Mouse (Mus musculus): Measurements from ENCODE around the gene Cacng6. TPM values are rescaled to one million over a fixed set of nuclear protein-coding genes. Genes with fewer than 3 reads are reported as not detected.

The Cacng6 gene
- polyA plus RNA-seq, 2 experiments = 8.9 to 10.0 TPM

DNA sequence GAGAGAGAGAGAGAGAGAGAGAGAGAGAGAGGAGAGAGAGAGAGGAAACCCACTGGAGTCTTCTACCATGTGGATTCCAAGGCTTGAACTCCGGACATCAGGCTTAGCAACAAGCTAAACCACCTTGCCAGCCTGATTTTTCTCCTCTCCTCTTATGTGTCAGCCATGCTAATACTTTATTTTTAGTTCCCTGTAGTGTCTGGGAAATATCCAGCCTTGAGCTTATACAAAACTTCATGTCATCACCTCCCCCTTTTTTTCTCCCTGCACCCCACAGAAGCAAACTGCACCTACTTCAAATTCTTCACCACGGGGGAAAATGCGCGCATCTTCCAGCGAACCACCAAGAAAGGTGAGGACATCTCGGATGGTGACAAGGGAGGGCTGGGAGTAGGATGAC, 6.2 kb downstream of the Cacng6 start:
- Histone ChIP-seq H3K36me3 (ENCODE audit: control insufficient read depth, insufficient read depth, low read length) (no peaks in the 10 kb centered on the region), H3K4me3 (replicated peaks; ENCODE audit: low read length) (no peak overlapping the region), H3K27me3 (ENCODE audit: control insufficient read depth, insufficient read depth, low read length) (0 out of 2 replicates have a peak, but pooled peaks cover 3% of the 10 kb centered on the region), H3K9ac (ENCODE audit: low read depth, low read length, severe bottlenecking) (no peak overlapping the region), H3K27ac (replicated peaks; ENCODE audit: low read depth, low read length) (no peak overlapping the region), H3K4me2 (replicated peaks; ENCODE audit: low read depth, low read length, severe bottlenecking) (no peak overlapping the region), H3K4me1 (ENCODE audit: control insufficient read depth, insufficient read depth, low read length) (no peaks in the 10 kb centered on the region), H3K9me3 (ENCODE audit: control insufficient read depth, low read length) (no peaks in the 10 kb centered on the region)
- ATAC-seq (ENCODE audit: low FRiP score, low read depth) (no peak), DNase-seq (ENCODE audit: low spot score) (no peak)
- TF ChIP-seq POLR2A (IDR thresholded peaks at IDR 0.05; ENCODE audit: borderline replicate concordance, extremely low read depth, insufficient read depth, insufficient read length) = no peak
- WGBS = 77% methylated on average over 6 of the region's 6 CpGs

- Histone ChIP-seq H3K4me3 (replicated peaks; ENCODE audit: low read length) (no peak overlapping the region), H3K36me3 (ENCODE audit: control insufficient read depth, insufficient read depth, low read length) (no peaks in the 10 kb centered on the region), H3K27me3 (ENCODE audit: control insufficient read depth, insufficient read depth, low read length) (no peaks in the 10 kb centered on the region), H3K27ac (replicated peaks; ENCODE audit: low read depth, low read length) (no peak overlapping the region), H3K4me1 (ENCODE audit: control insufficient read depth, insufficient read depth, low read length) (no peaks in the 10 kb centered on the region), H3K9ac (ENCODE audit: low read depth, low read length, severe bottlenecking) (no peak overlapping the region), H3K9me3 (ENCODE audit: control insufficient read depth, low read length) (no peaks in the 10 kb centered on the region), H3K4me2 (replicated peaks; ENCODE audit: low read depth, low read length, severe bottlenecking) (no peak overlapping the region)
- WGBS = 78% methylated on average over 1 of the region's 1 CpGs
- DNase-seq (ENCODE audit: low spot score) (no peak), ATAC-seq (ENCODE audit: low FRiP score, low read depth) (no peak)
- no peak for TF ChIP-seq POLR2A (IDR thresholded peaks at IDR 0.05; ENCODE audit: borderline replicate concordance, extremely low read depth, insufficient read depth, insufficient read length)
Observed at GRCm38 (mm10) chr7:3432066-3432465, 8.1 kb downstream of the Cacng6 start.

DNA sequence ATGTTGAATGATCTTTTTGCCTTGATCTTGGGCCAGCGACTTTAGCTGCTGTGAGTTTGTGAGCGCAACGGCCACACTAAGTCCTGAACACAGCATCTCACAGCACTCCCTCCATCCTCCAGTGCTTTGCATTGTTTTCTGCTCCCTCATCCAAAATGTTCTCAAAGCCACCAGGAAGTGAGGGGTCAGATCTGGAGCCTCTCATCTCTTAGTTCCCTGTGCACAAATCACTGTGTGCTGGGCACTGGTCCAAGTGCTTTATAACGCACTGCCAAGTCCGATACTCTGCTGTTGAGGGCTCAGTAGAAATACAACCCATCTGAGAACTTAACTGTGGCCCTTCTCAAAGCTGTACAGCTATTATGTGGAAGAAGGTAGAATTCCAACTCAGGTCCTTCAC, 13.9 kb downstream of the Cacng6 start:
- no peak overlapping the region for H3K9ac ChIP-seq (ENCODE audit: low read depth, low read length, severe bottlenecking)
- no peak overlapping the region for H3K4me3 ChIP-seq (replicated peaks; ENCODE audit: low read length)
- ATAC-seq (ENCODE audit: low FRiP score, low read depth) = no peak
- H3K9me3 ChIP-seq (ENCODE audit: control insufficient read depth, low read length) = no peaks in the 10 kb centered on the region
- H3K36me3 ChIP-seq (ENCODE audit: control insufficient read depth, insufficient read depth, low read length) = no peaks in the 10 kb centered on the region
- WGBS = 45% methylated on average over 5 of the region's 5 CpGs
- no peaks in the 10 kb centered on the region for H3K27me3 ChIP-seq (ENCODE audit: control insufficient read depth, insufficient read depth, low read length)
- no peaks in the 10 kb centered on the region for H3K4me1 ChIP-seq (ENCODE audit: control insufficient read depth, insufficient read depth, low read length)
- DNase-seq (ENCODE audit: low spot score) = no peak
- TF ChIP-seq POLR2A (IDR thresholded peaks at IDR 0.05; ENCODE audit: borderline replicate concordance, extremely low read depth, insufficient read depth, insufficient read length) = no peak
- no peak overlapping the region for H3K4me2 ChIP-seq (replicated peaks; ENCODE audit: low read depth, low read length, severe bottlenecking)
- H3K27ac ChIP-seq (replicated peaks; ENCODE audit: low read depth, low read length) = no peak overlapping the region

- H3K4me3 ChIP-seq (replicated peaks; ENCODE audit: low read length) = no peak overlapping the region
- H3K27me3 ChIP-seq (ENCODE audit: control insufficient read depth, insufficient read depth, low read length) = no peaks in the 10 kb centered on the region
- no peak overlapping the region for H3K4me2 ChIP-seq (replicated peaks; ENCODE audit: low read depth, low read length, severe bottlenecking)
- H3K4me1 ChIP-seq (ENCODE audit: control insufficient read depth, insufficient read depth, low read length) = no peaks in the 10 kb centered on the region
- ATAC-seq (ENCODE audit: low FRiP score, low read depth) (no peak), DNase-seq (ENCODE audit: low spot score) (no peak)
- no peak for TF ChIP-seq POLR2A (IDR thresholded peaks at IDR 0.05; ENCODE audit: borderline replicate concordance, extremely low read depth, insufficient read depth, insufficient read length)
- H3K36me3 ChIP-seq (ENCODE audit: control insufficient read depth, insufficient read depth, low read length) = no peaks in the 10 kb centered on the region
- 87% methylated on average over 10 of the region's 11 CpGs for WGBS
- no peak overlapping the region for H3K9ac ChIP-seq (ENCODE audit: low read depth, low read length, severe bottlenecking)
- H3K27ac ChIP-seq (replicated peaks; ENCODE audit: low read depth, low read length) = no peak overlapping the region
- no peaks in the 10 kb centered on the region for H3K9me3 ChIP-seq (ENCODE audit: control insufficient read depth, low read length)
Observed at GRCm38 (mm10) chr7:3439984-3440383, 16.0 kb downstream of the Cacng6 start.

- Histone ChIP-seq H3K27me3 (ENCODE audit: control insufficient read depth, insufficient read depth, low read length) (no peaks in the 10 kb centered on the region), H3K4me1 (ENCODE audit: control insufficient read depth, insufficient read depth, low read length) (no peaks in the 10 kb centered on the region), H3K9me3 (ENCODE audit: control insufficient read depth, low read length) (no peaks in the 10 kb centered on the region), H3K27ac (replicated peaks; ENCODE audit: low read depth, low read length) (no peak overlapping the region), H3K9ac (ENCODE audit: low read depth, low read length, severe bottlenecking) (no peak overlapping the region), H3K4me3 (replicated peaks; ENCODE audit: low read length) (no peak overlapping the region), H3K4me2 (replicated peaks; ENCODE audit: low read depth, low read length, severe bottlenecking) (no peak overlapping the region), H3K36me3 (ENCODE audit: control insufficient read depth, insufficient read depth, low read length) (no peaks in the 10 kb centered on the region)
- DNase-seq (ENCODE audit: low spot score) (no peak), ATAC-seq (ENCODE audit: low FRiP score, low read depth) (no peak)
- WGBS = 68% methylated on average over 8 of the region's 8 CpGs
- TF ChIP-seq POLR2A (IDR thresholded peaks at IDR 0.05; ENCODE audit: borderline replicate concordance, extremely low read depth, insufficient read depth, insufficient read length) = no peak
Observed at GRCm38 (mm10) chr7:3440526-3440925, 16.5 kb downstream of the Cacng6 start.

- TF ChIP-seq POLR2A (IDR thresholded peaks at IDR 0.05; ENCODE audit: borderline replicate concordance, extremely low read depth, insufficient read depth, insufficient read length) = no peak
- no peak for ATAC-seq (ENCODE audit: low FRiP score, low read depth)
- no peaks in the 10 kb centered on the region for H3K36me3 ChIP-seq (ENCODE audit: control insufficient read depth, insufficient read depth, low read length)
- DNase-seq (ENCODE audit: low spot score) = no peak
- H3K27me3 ChIP-seq (ENCODE audit: control insufficient read depth, insufficient read depth, low read length) = no peaks in the 10 kb centered on the region
- no peak overlapping the region for H3K9ac ChIP-seq (ENCODE audit: low read depth, low read length, severe bottlenecking)
- H3K4me1 ChIP-seq (ENCODE audit: control insufficient read depth, insufficient read depth, low read length) = no peaks in the 10 kb centered on the region
- no peak overlapping the region for H3K27ac ChIP-seq (replicated peaks; ENCODE audit: low read depth, low read length)
- no peak overlapping the region for H3K4me3 ChIP-seq (replicated peaks; ENCODE audit: low read length)
- no peaks in the 10 kb centered on the region for H3K9me3 ChIP-seq (ENCODE audit: control insufficient read depth, low read length)
- H3K4me2 ChIP-seq (replicated peaks; ENCODE audit: low read depth, low read length, severe bottlenecking) = no peak overlapping the region
- 87% methylated on average over 10 of the region's 10 CpGs for WGBS
Observed at GRCm38 (mm10) chr7:3442476-3443062, 18.6 kb downstream of the Cacng6 start.
